Mouse (Mus musculus) neural tube, embryonic 12.5 days (tissue): ENCODE measurements at regions not wholly inside any gene's neighbourhood (a gene's known extent, or its start where the extent isn't known, plus 50 kb on each side); places are given as distances from the start of the nearest gene placed in this dataset.

Experiments
- ATAC-seq: fragments of 200-750 bp; cut with Nextera tagmentation; 2 replicates; pipeline ENCODE4 v1.8.0; 2017; ENCODE audit warnings: low read depth, mild to moderate bottlenecking, moderate TSS enrichment, moderate library complexity; ENCODE audit not compliant: low FRiP score
- H3K27ac ChIP-seq: fragments of 300-500 bp; sonication (generic); 2 replicates; pipeline ENCODE4 v1.5.1; 2016
- H3K27me3 ChIP-seq: fragments of 300-500 bp; sonication (generic); replicated peaks from 2 replicates; pipeline ENCODE4 v1.6.1; 2016; ENCODE audit warnings: mild to moderate bottlenecking
- H3K36me3 ChIP-seq: fragments of 300-500 bp; sonication (generic); 2 replicates; pipeline ENCODE4 v1.6.1; 2016; ENCODE audit warnings: mild to moderate bottlenecking
- H3K4me1 ChIP-seq: fragments of 300-500 bp; sonication (generic); 2 replicates; pipeline ENCODE4 v1.6.1; 2016
- H3K4me2 ChIP-seq: fragments of 300-500 bp; sonication (generic); replicated peaks from 2 replicates; pipeline ENCODE4 v1.6.1; 2016; ENCODE audit warnings: mild to moderate bottlenecking
- H3K4me3 ChIP-seq: fragments of 300-500 bp; sonication (generic); 2 replicates; pipeline ENCODE4 v1.5.1; 2016
- H3K9ac ChIP-seq: fragments of 300-500 bp; sonication (generic); 2 replicates; pipeline ENCODE4 v1.6.1; 2016; ENCODE audit warnings: mild to moderate bottlenecking
- H3K9me3 ChIP-seq: fragments of 300-500 bp; sonication (generic); 2 replicates; pipeline ENCODE4 v1.6.1; 2016; ENCODE audit warnings: mild to moderate bottlenecking
- WGBS: fragments of 180-500 bp; shearing (Covaris S2); methylation state at CpG from one replicate; pipeline ENCODE4 v1.1.7; 2016; 5-methylcytosine and 5-hydroxymethylcytosine counted together

- ATAC-seq: peak; percentile 88
- no peak overlapping the region for H3K27ac ChIP-seq
- H3K9ac ChIP-seq: no peak overlapping the region
- no peak overlapping the region for H3K4me3 ChIP-seq
- H3K9me3 ChIP-seq: no peaks in the 10 kb centered on the region
- no peaks in the 10 kb centered on the region for H3K27me3 ChIP-seq
- no peaks in the 10 kb centered on the region for H3K36me3 ChIP-seq
- H3K4me2 ChIP-seq: no peak overlapping the region; the same call in 1 of the 2 replicates
- peaks cover 7% of the 10 kb centered on the region for H3K4me1 ChIP-seq
- WGBS: 34% methylated on average over 3 of the region's 3 CpGs
These were observed 91.3 kb downstream of the Cdc7 start for GRCm38 (mm10) chr5:107055455-107055854.
